Mouse (Mus musculus) heart, postnatal 0 days (tissue): ENCODE data around the gene Cit.

Experiments used
- CTCF ChIP-seq: IDR thresholded peaks from 2 replicates; pipeline ENCODE4 v1.5.1; 2016; ENCODE audit warnings: antibody characterized with exemption, control low read depth, low read depth
- EP300 ChIP-seq: IDR thresholded peaks from 2 replicates; pipeline ENCODE4 v1.6.1; 2016; ENCODE audit warnings: antibody characterized with exemption, low read depth

- TF ChIP-seq CTCF (no peak), EP300 (no peak)
These were observed 109.0 kb downstream of the Cit start for GRCm38 (mm10) chr5:115954084-115954483.
